Mouse (Mus musculus) heart, adult 2 months (tissue): ENCODE results near the gene Epha7.

ENCODE experiments used
- CTCF ChIP-seq: fragments of 200-600 bp; IDR thresholded peaks from 2 replicates; pipeline ENCODE4 v1.8.1; 2022; ENCODE audit warnings: antibody characterized with exemption, mild to moderate bottlenecking, moderate library complexity
- POLR2A ChIP-seq: fragments of 200-500 bp; IDR thresholded peaks from 2 replicates; pipeline ENCODE4 v1.6.1; 2011; ENCODE audit warnings: mild to moderate bottlenecking, low read depth, low read length, control low read depth; ENCODE audit not compliant: insufficient read depth

DNA sequence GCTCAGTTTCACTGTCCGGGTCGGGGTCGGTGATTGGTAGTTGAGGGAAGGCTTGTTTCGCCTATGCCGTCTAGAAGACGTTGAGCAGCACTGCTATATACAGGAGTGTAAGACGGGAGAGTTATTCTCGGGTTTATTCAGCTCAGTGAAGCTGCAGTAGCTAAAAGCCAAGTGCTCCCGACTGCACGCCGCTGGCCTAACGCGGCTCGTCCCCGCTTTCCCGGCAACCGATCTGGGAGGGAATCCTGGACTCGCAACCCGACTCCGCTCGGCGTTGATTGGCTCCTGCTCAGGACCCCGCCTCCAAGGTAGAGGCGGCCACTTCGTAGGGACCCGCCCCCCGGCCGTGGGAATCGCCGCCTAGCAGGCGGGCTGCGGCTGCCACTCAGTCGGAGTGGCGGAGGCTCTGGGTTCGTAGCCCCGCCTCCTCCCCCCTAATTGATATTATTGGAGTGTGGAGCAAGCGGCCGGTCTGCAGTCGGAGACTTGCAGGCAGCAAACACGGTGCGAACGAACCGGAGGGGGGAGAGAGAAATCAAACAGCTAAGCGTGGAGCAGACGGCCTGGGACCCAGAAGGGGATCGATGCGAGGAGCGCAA lies at the start of gene Epha7:
- TF ChIP-seq POLR2A (peak; percentile 95), CTCF (no peak)
